Mouse (Mus musculus) stomach, embryonic 16.5 days (tissue): ENCODE measurements around the gene Slc29a3. TPM values are rescaled to one million over a fixed set of nuclear protein-coding genes. Genes with fewer than 3 reads are reported as not detected.
A peak's percentile ranks its signal among the peaks of the same experiment; 100 is the strongest.
"Not testable (repeated sequence)": the region's sequence is repeated elsewhere in the genome, so short reads cannot be mapped to it uniquely, and the experiment has no call there.

ENCODE experiments used
- ATAC-seq: fragments of 200-750 bp; cut with Nextera tagmentation; 2 replicates; pipeline ENCODE4 v1.8.0; 2017; ENCODE audit warnings: moderate number of reproducible peaks, moderate TSS enrichment; ENCODE audit not compliant: insufficient read depth, low FRiP score
- H3K27ac ChIP-seq: fragments of 300-500 bp; sonication (generic); 2 replicates; pipeline ENCODE4 v1.5.1; 2014; ENCODE audit warnings: low read length
- H3K27me3 ChIP-seq: fragments of 300-500 bp; sonication (generic); 2 replicates; pipeline ENCODE4 v1.6.1; 2014; ENCODE audit warnings: low read length, control low read depth, mixed read lengths; ENCODE audit not compliant: control insufficient read depth, insufficient read depth
- H3K36me3 ChIP-seq: fragments of 300-500 bp; sonication (generic); 2 replicates; pipeline ENCODE4 v1.6.1; 2014; ENCODE audit warnings: low read length; ENCODE audit not compliant: control insufficient read depth, insufficient read depth
- H3K4me1 ChIP-seq: fragments of 300-500 bp; sonication (generic); 2 replicates; pipeline ENCODE4 v1.6.1; 2014; ENCODE audit warnings: low read length, control low read depth, mixed read lengths; ENCODE audit not compliant: control insufficient read depth, insufficient read depth
- H3K4me2 ChIP-seq: fragments of 300-500 bp; sonication (generic); 2 replicates; pipeline ENCODE4 v1.6.1; 2014; ENCODE audit warnings: low read depth, low read length, mixed read lengths
- H3K4me3 ChIP-seq: fragments of 300-500 bp; sonication (generic); replicated peaks from 2 replicates; pipeline ENCODE4 v1.5.1; 2014; ENCODE audit warnings: mild to moderate bottlenecking, low read length
- H3K9ac ChIP-seq: fragments of 300-500 bp; sonication (generic); 2 replicates; pipeline ENCODE4 v1.6.1; 2014; ENCODE audit warnings: low read length
- H3K9me3 ChIP-seq: fragments of 300-500 bp; sonication (generic); replicated peaks from 2 replicates; pipeline ENCODE4 v1.6.1; 2016; ENCODE audit warnings: low read length, control low read depth; ENCODE audit not compliant: control insufficient read depth
- WGBS: fragments of 180-500 bp; shearing (Covaris S2); extraction: QIAGEN DNeasy Blood & Tissue Kit; methylation state at CpG from one replicate; pipeline ENCODE4 v1.1.7; 2014; 5-methylcytosine and 5-hydroxymethylcytosine counted together
- polyA plus RNA-seq: library from polyadenylated mRNA; unstranded; fragments of >200 nt; fragmentation: Nextera tagmentation; extraction: Ambion mirVana; gene quantifications from 2 replicates; pipeline ENCODE4 v1.2.1, GENCODE M21; 2015

Gene Slc29a3
- polyA plus RNA-seq, 1 experiment from 2014 or later, result 6.9 TPM

- no peak overlapping the region for H3K4me2 ChIP-seq
- 87% methylated on average over 6 of the region's 6 CpGs for WGBS
- H3K27ac ChIP-seq, result no peak overlapping the region
- no peaks in the 10 kb centered on the region for H3K9me3 ChIP-seq
- no peaks in the 10 kb centered on the region for H3K36me3 ChIP-seq
- ATAC-seq, result no peak
- H3K27me3 ChIP-seq, result no peaks in the 10 kb centered on the region
- no peaks in the 10 kb centered on the region for H3K4me1 ChIP-seq
- H3K4me3 ChIP-seq, result no peak overlapping the region
- peak overlapping the region; percentile 18; the same call in 1 of the 2 replicates for H3K9ac ChIP-seq
These were observed 4.9 kb downstream of the Slc29a3 start for GRCm38 (mm10) chr10:60747667-60748212.

- ATAC-seq, result no peak
- WGBS, result 79% methylated on average over 2 of the region's 2 CpGs
- Histone ChIP-seq H3K27ac (no peak overlapping the region), H3K4me1 (no peaks in the 10 kb centered on the region), H3K36me3 (0 out of 2 replicates have a peak, but pooled peaks cover 4% of the 10 kb centered on the region), H3K27me3 (no peaks in the 10 kb centered on the region), H3K9ac (no peak overlapping the region), H3K4me2 (no peak overlapping the region), H3K9me3 (no peaks in the 10 kb centered on the region), H3K4me3 (no peak overlapping the region)
These were observed 6.1 kb downstream of the Slc29a3 start for GRCm38 (mm10) chr10:60746512-60746911.

DNA sequence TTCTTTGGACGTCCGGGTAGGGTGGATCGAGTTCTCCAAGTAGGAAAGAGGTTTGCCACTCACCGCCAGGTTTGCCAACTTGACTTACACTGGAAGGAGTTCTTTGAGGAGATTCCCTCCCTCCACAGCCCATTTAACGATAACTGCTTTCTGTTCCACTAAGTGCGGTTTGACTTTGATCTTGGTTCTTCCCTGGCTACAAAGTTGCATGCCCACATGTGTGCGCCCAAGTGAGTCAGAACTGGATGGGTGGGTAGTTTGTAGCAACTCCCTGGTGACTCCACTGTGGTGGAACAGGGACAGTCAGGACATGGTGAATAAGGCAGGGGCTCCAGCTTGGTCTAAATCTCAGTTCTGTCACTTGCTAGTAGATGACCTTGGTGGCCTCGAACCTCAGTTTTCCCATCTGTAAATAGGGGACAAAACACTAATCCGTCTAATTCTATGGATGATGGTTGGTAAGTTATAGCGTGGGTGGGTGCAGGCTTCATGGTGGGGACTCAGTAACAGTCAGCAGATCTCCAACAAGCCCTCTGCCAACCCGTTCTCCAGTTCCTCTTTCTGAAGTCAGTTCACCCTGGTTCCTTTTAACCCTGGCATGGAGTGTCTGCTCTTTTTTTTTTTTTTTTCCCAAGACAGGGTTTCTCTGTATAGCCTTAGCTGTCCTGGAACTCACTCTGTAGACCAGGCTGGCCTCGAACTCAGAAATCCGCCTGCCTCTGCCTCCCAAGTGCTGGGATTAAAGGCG, 7.9 kb downstream of the Slc29a3 start:
- ATAC-seq, result no peak
- Histone ChIP-seq H3K27ac (no peak overlapping the region), H3K9ac (no peak overlapping the region), H3K4me1 (no peaks in the 10 kb centered on the region), H3K4me2 (no peak overlapping the region), H3K27me3 (no peaks in the 10 kb centered on the region), H3K4me3 (no peak overlapping the region), H3K36me3 (0 out of 2 replicates have a peak, but pooled peaks cover 4% of the 10 kb centered on the region), H3K9me3 (no peaks in the 10 kb centered on the region)
- WGBS, result 92% methylated on average over 14 of the region's 14 CpGs

DNA sequence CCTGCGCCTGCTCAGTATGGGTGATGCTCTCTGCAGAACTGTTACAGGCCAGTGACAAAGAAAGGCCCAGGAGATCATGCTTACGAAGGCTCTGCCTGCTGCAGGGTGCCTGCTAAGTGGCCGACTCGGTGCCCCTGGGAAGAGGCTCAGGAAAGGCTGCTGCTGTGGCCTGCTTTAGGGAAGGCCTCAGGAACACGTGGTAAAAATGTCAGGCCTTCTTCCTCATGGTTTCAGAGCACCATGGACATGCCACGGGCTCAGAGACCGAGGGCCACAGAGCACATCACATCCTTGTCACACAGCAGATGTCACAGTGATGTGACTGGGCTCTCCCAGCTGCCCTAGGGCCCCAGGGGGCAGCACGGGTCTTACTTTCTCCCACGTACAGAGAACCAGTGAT, 8.9 kb downstream of the Slc29a3 start:
- no peak overlapping the region for H3K9ac ChIP-seq
- no peaks in the 10 kb centered on the region for H3K27me3 ChIP-seq
- H3K4me3 ChIP-seq, result no peak overlapping the region
- no peak for ATAC-seq
- no peaks in the 10 kb centered on the region for H3K9me3 ChIP-seq
- 64% methylated on average over 9 of the region's 9 CpGs for WGBS
- H3K4me2 ChIP-seq, result no peak overlapping the region
- H3K4me1 ChIP-seq, result no peaks in the 10 kb centered on the region
- 0 out of 2 replicates have a peak, but pooled peaks cover 4% of the 10 kb centered on the region for H3K36me3 ChIP-seq
- no peak overlapping the region for H3K27ac ChIP-seq

DNA sequence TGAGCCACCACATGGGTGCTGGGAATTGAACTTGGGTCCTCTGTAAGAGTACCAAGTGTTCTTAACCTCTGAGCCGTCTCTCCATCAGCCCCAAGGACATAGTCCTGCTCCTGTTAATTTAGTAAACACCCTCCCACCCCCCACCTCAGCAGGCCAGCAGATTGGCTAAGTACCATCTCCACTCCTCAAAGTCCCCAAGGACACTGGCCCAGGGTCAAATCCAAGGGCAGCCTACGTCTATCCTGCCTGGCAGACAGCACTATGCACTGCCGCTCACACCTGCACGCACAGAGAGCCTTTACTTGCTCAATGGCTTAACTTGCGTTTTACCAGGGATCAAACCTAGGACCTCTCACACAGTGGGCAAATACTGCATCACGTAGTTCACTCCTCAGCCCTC, 9.7 kb downstream of the Slc29a3 start:
- H3K4me3 ChIP-seq, result no peak overlapping the region
- no peak overlapping the region for H3K27ac ChIP-seq
- ATAC-seq, result no peak
- no peaks in the 10 kb centered on the region for H3K27me3 ChIP-seq
- WGBS, result 75% methylated on average over 6 of the region's 6 CpGs
- no peak overlapping the region for H3K4me2 ChIP-seq
- no peaks in the 10 kb centered on the region for H3K9me3 ChIP-seq
- H3K4me1 ChIP-seq, result no peaks in the 10 kb centered on the region
- 0 out of 2 replicates have a peak, but pooled peaks cover 4% of the 10 kb centered on the region for H3K36me3 ChIP-seq
- no peak overlapping the region for H3K9ac ChIP-seq

DNA sequence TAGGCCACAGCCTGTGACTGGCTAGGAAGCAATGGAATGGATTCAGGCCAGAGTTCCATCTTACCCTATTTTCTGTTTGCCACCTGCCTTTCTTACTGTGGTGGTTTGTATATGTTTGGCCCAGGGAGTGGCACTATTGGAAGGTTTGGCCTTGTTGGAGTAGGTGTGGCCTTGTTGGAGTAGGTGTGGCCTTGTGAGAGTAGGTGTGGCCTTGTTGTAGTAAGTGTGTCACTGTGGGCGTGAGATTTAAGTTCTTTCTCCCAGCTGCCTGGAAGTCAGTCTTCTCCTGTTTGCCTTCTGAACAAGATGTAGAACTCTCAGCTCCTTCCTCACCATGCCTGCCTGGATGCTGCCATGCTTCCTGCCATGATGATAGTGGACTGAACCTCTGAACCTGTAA, 10.3 kb downstream of the Slc29a3 start:
- not testable (repeated sequence) for H3K4me3 ChIP-seq, ATAC-seq, H3K9ac ChIP-seq, H3K36me3 ChIP-seq, H3K27ac ChIP-seq, H3K4me2 ChIP-seq, H3K27me3 ChIP-seq, H3K4me1 ChIP-seq, H3K9me3 ChIP-seq
- 86% methylated on average over 1 of the region's 1 CpGs for WGBS

DNA sequence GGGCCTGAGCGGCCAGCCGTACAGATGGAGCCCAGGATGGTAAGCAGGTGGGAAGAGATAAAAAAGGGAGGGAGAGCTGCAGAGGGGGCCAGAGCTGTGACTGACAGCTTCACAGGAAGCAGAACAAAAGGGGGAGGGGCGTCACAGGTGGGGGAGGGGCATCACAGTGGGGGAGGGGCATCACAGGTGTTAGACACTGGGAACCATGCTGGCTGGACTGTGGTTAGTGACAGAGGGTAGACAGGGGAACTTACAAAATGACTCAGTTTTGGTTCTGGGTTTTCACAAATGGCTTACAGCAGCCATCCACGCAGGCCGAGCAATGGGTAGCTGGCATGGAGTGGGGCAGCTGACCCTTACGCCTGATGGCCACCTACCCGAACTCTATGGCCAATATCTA, 11.2 kb downstream of the Slc29a3 start:
- no peaks in the 10 kb centered on the region for H3K9me3 ChIP-seq
- H3K4me1 ChIP-seq, result no peaks in the 10 kb centered on the region
- 0 out of 2 replicates have a peak, but pooled peaks cover 4% of the 10 kb centered on the region for H3K36me3 ChIP-seq
- H3K27ac ChIP-seq, result no peak overlapping the region
- no peak for ATAC-seq
- H3K4me3 ChIP-seq, result no peak overlapping the region
- no peaks in the 10 kb centered on the region for H3K27me3 ChIP-seq
- 78% methylated on average over 7 of the region's 7 CpGs for WGBS
- no peak overlapping the region for H3K9ac ChIP-seq
- no peak overlapping the region for H3K4me2 ChIP-seq

- Histone ChIP-seq H3K4me1 (no peaks in the 10 kb centered on the region), H3K27me3 (no peaks in the 10 kb centered on the region), H3K4me2 (no peak overlapping the region), H3K36me3 (0 out of 2 replicates have a peak, but pooled peaks cover 4% of the 10 kb centered on the region), H3K27ac (no peak overlapping the region), H3K9me3 (no peaks in the 10 kb centered on the region), H3K4me3 (no peak overlapping the region), H3K9ac (no peak overlapping the region)
- 86% methylated on average over 4 of the region's 4 CpGs for WGBS
- ATAC-seq, result no peak
These were observed 12.8 kb downstream of the Slc29a3 start for GRCm38 (mm10) chr10:60739619-60740363.
